Mouse (Mus musculus) heart, embryonic 11.5 days (tissue): ENCODE results near the gene Klhl22. TPM values are rescaled to one million over a fixed set of nuclear protein-coding genes. Genes with fewer than 3 reads are reported as not detected.
"Not testable (repeated sequence)": the region's sequence is repeated elsewhere in the genome, so short reads cannot be mapped to it uniquely, and the experiment has no call there.

ENCODE experiments used
- ATAC-seq: fragments of 200-750 bp; cut with Nextera tagmentation; replicated peaks from 2 replicates; pipeline ENCODE4 v1.8.0; 2017; ENCODE audit warnings: moderate library complexity; ENCODE audit not compliant: insufficient number of reproducible peaks, low FRiP score, low TSS enrichment
- H3K27ac ChIP-seq: fragments of 300-500 bp; sonication (generic); 2 replicates; pipeline ENCODE4 v1.5.1; 2014; ENCODE audit warnings: mild to moderate bottlenecking, low read depth, low read length
- H3K27me3 ChIP-seq: fragments of 300-500 bp; sonication (generic); 2 replicates; pipeline ENCODE4 v1.6.1; 2014; ENCODE audit warnings: mild to moderate bottlenecking, low read length, mixed read lengths; ENCODE audit not compliant: control insufficient read depth, insufficient read depth
- H3K36me3 ChIP-seq: fragments of 300-500 bp; sonication (generic); 2 replicates; pipeline ENCODE4 v1.6.1; 2014; ENCODE audit warnings: mild to moderate bottlenecking, low read length, moderate library complexity, mixed read lengths; ENCODE audit not compliant: control insufficient read depth, insufficient read depth
- H3K4me1 ChIP-seq: fragments of 300-500 bp; sonication (generic); 2 replicates; pipeline ENCODE4 v1.6.1; 2014; ENCODE audit warnings: low read length; ENCODE audit not compliant: control insufficient read depth, insufficient read depth
- H3K4me2 ChIP-seq: fragments of 300-500 bp; sonication (generic); 2 replicates; pipeline ENCODE4 v1.6.1; 2014; ENCODE audit warnings: mild to moderate bottlenecking, moderate library complexity
- H3K4me3 ChIP-seq: fragments of 300-500 bp; sonication (generic); 2 replicates; pipeline ENCODE4 v1.5.1; 2014; ENCODE audit warnings: low read depth, low read length
- H3K9ac ChIP-seq: fragments of 300-500 bp; sonication (generic); 2 replicates; pipeline ENCODE4 v1.6.1; 2014; ENCODE audit warnings: mild to moderate bottlenecking, low read depth, low read length, moderate library complexity
- H3K9me3 ChIP-seq: fragments of 300-500 bp; sonication (generic); replicated peaks from 2 replicates; pipeline ENCODE4 v1.6.1; 2016; ENCODE audit warnings: low read length; ENCODE audit not compliant: control insufficient read depth
- WGBS: fragments of 180-500 bp; shearing (Covaris S2); extraction: QIAGEN DNeasy Blood & Tissue Kit; methylation state at CpG from one replicate; pipeline ENCODE4 v1.1.7; 2014; ENCODE audit not compliant: insufficient replicate concordance; 5-methylcytosine and 5-hydroxymethylcytosine counted together
- polyA plus RNA-seq: library from polyadenylated mRNA; unstranded; fragments of >200 nt; fragmentation: Nextera tagmentation; extraction: Ambion mirVana; gene quantifications from 2 replicates; pipeline ENCODE4 v1.2.1, GENCODE M21; 2014

Klhl22 gene
- polyA plus RNA-seq, 1 experiment from 2014 or later = 43.2 TPM

DNA sequence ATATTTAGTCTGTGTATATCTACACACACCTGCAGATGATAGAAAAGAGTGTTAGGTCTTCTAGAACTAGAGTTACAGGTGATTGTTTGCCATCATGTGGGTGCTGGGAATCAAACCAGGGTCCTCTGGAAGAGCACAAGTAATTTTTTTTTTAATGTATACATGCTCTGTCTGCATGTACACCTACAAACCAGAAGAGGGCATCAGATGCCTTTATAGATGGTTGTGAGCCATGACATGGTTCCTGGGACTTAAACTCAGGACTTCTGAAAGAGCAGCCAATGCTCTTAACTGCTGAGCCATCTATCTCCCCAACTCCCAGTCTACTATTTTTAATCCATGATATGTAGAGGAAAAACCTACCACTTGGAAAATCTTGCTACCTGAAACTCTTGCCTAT, 29.4 kb upstream of the Klhl22 start:
- Histone ChIP-seq H3K4me3 (no peak overlapping the region), H3K36me3 (no peaks in the 10 kb centered on the region)
- ATAC-seq = no peak

DNA sequence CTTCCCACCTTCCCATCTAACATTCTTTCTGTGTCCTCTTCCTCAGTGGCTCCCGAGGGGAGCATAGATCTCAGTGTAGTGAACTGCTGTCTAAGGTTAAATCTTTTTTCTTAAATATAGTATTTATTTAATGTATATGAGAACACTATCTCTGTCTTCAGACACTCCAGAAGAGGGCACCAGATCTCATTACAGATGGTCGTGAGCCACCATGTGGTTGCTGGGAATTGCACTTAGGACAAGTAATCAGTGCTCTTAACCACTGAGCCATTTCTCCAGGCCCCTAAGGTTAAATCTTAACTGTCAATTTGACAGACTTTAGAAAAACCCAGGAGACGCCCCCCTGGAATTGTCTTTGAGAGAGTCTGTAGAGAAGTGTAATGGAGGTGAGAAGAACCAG, 27.4 kb upstream of the Klhl22 start:
- Histone ChIP-seq H3K36me3 (no peaks in the 10 kb centered on the region), H3K4me3 (no peak overlapping the region), H3K4me2 (no peak overlapping the region), H3K4me1 (peaks cover 2% of the 10 kb centered on the region), H3K9ac (no peak overlapping the region), H3K27ac (no peak overlapping the region), H3K27me3 (no peaks in the 10 kb centered on the region), H3K9me3 (no peaks in the 10 kb centered on the region)
- no peak for ATAC-seq
- 28% methylated on average over 3 of the region's 3 CpGs for WGBS

More for the DNA sequence above, 29.4 kb upstream of the Klhl22 start:
- Histone ChIP-seq H3K27ac (no peak overlapping the region), H3K4me1 (peaks cover 6% of the 10 kb centered on the region), H3K4me2 (no peak overlapping the region), H3K27me3 (no peaks in the 10 kb centered on the region), H3K9ac (no peak overlapping the region), H3K9me3 (no peaks in the 10 kb centered on the region)

DNA sequence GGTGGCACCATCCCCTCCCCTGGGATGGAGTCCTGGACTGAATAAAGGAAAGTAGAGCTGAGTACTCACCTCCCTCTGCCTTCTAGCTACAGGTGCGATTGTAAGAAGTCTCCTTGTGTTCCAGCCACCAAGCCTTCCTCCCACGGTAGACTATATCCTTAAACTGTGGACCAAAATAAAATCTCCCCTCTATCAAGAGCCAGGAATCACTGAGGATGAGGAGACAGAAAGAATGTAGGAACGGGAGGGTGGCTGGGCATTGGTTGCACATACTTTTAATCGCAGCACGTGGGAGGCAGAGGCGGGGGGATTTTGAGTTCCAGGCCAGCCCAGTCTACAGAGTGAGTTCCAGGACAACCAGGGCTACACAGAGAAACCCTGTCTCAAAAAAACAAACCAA, 27.0 kb upstream of the Klhl22 start:
- Histone ChIP-seq H3K9ac (no peak overlapping the region), H3K9me3 (no peaks in the 10 kb centered on the region), H3K27ac (no peak overlapping the region), H3K4me3 (no peak overlapping the region), H3K36me3 (no peaks in the 10 kb centered on the region), H3K27me3 (no peaks in the 10 kb centered on the region), H3K4me2 (no peak overlapping the region), H3K4me1 (no peaks in the 10 kb centered on the region; the same call in 1 of the 2 replicates)
- ATAC-seq = no peak
- 59% methylated on average over 6 of the region's 6 CpGs for WGBS

DNA sequence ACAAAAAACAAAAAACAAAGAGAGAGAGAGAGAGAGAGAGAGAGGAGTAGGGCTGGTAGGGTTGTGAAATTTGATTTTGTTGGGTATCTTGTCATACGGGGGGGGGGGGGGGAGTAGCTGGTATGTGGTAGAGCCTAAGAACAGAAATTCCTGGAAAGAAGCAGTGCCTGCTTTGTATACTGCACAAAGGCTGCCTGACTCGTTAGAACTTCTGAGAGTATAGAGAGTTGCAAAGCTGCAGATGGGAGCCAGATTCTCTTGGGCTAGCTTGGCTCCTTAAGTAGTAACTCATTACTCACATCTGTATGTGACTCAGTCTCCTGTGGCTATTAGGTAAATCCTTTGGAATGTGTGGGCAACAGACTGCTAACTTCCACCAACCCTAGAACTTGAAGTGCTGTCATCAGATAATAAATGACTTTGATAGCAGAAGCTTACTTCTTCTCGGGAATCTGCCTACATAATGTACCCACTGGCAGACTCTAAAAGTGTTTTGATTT, 26.5 kb upstream of the Klhl22 start, which contains the start of gene Med15:
Gene Med15, minus strand, starts transcription at position 51 of the 500 bp plus-strand sequence.
- H3K4me3 ChIP-seq = no peak within 1 kb of the TSS
- H3K4me2 ChIP-seq = no peak within 1 kb of the TSS
- WGBS = 37% methylated on average over 3 of the region's 3 CpGs
- H3K9ac ChIP-seq = no peak within 1 kb of the TSS
- H3K9me3 ChIP-seq = no peaks in the 10 kb centered on the region
- no peak within 1 kb of the TSS for H3K27ac ChIP-seq
- no peaks in the 10 kb centered on the region for H3K36me3 ChIP-seq
- no peaks in the 10 kb centered on the region; the same call in 1 of the 2 replicates for H3K4me1 ChIP-seq
- no peak for ATAC-seq
- H3K27me3 ChIP-seq = no peaks in the 10 kb centered on the region

DNA sequence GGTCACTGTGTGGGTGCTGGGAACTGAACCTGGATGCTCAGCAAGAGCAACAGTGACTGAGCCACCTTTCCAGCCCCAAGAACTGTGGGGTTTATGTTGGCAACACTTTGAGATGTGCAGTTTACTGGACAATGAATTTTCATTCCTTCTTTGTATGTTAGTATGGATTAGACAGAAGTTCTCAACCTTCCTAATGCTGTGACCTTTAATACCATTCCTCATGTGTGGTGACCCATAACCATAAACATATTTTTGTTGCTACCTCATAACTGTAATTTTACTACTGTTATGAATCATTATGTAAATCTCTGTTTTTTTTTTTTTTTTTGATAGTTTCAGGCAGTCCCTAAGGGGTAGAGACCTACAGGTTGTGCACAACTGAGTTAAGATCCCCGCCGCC, 25.8 kb upstream of the Klhl22 start:
- no peak overlapping the region for H3K27ac ChIP-seq
- ATAC-seq = no peak
- H3K4me3 ChIP-seq = peak overlapping the region; percentile 32
- peak overlapping the region; percentile 58 for H3K4me2 ChIP-seq
- no peaks in the 10 kb centered on the region; the same call in 1 of the 2 replicates for H3K4me1 ChIP-seq
- WGBS = 48% methylated on average over 2 of the region's 2 CpGs
- no peaks in the 10 kb centered on the region for H3K27me3 ChIP-seq
- no peaks in the 10 kb centered on the region for H3K9me3 ChIP-seq
- peak overlapping the region; percentile 39; the same call in 1 of the 2 replicates for H3K9ac ChIP-seq
- no peaks in the 10 kb centered on the region for H3K36me3 ChIP-seq

DNA sequence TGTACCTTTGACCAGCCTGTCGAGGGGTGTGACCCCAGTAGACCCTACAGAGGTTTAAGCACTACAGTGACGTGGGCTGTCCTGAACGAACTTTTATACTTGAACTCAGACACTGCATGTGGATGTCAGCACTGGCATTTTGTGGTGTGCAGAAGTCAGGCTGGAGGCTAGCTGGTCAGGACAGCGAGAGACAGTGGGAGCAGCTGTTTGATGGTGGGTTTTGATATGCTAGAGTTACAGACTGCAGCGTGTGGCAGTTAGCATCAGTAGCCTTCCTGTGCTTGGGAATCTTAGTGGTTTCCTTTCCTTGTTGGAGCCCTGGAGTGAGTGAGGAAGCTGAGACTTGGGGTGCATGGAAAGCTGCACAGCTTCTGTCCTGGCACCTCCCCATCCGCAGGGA, 24.5 kb upstream of the Klhl22 start:
- not testable (repeated sequence) for H3K9ac ChIP-seq, ATAC-seq
- WGBS = 80% methylated on average over 6 of the region's 6 CpGs

DNA sequence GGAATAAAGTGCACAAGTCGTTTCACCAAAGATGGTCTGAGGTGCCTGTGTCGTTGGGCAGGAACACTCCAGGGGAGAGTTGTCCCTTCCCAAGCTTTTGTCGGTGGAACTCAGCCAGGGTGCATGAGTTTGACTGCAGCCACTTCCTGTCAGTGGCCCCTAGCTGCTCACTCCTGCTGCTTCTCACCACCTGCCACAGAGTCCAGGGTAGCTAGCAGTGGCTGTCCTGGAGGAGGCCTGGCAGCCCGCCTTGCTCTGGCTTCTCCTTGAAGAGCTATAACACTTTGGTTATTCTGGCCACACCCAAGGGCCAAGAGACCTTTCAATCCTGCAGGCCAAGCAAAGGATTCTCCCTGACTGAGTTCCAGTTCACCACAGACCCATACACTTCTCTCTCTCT, 23.3 kb upstream of the Klhl22 start:
- H3K4me2 ChIP-seq = no peak overlapping the region
- no peaks in the 10 kb centered on the region for H3K9me3 ChIP-seq
- no peak overlapping the region for H3K27ac ChIP-seq
- no peak for ATAC-seq
- no peaks in the 10 kb centered on the region for H3K27me3 ChIP-seq
- H3K4me1 ChIP-seq = no peaks in the 10 kb centered on the region; the same call in 1 of the 2 replicates
- no peak overlapping the region for H3K9ac ChIP-seq
- H3K4me3 ChIP-seq = no peak overlapping the region
- no peaks in the 10 kb centered on the region for H3K36me3 ChIP-seq
- WGBS = 50% methylated on average over 4 of the region's 4 CpGs

More for the DNA sequence above, 24.5 kb upstream of the Klhl22 start:
- not testable (repeated sequence) for H3K4me3 ChIP-seq, H3K4me1 ChIP-seq, H3K9me3 ChIP-seq, H3K27me3 ChIP-seq, H3K4me2 ChIP-seq, H3K36me3 ChIP-seq, H3K27ac ChIP-seq

DNA sequence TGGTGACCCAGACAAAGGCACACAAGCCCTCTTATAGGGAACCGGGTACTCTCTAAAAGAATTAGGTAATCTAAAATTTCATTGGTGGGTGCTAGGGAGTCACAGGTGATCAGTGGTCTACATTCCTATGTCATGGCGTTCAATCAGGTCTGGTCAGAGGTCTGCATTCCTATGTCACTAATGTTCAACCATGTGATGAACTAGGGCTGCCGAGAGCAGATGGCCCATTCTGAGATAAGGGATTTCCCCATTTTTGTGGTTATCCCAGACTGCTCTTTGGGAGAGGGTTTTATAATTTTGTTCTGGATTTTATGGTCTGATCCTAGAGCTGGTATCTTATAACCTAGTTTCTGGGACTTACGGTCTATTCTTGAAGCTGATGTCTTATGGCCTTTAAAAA, 19.3 kb upstream of the Klhl22 start:
- Histone ChIP-seq H3K9ac (no peak overlapping the region), H3K4me1 (no peaks in the 10 kb centered on the region), H3K4me2 (no peak overlapping the region), H3K27ac (no peak overlapping the region), H3K36me3 (no peaks in the 10 kb centered on the region), H3K4me3 (no peak overlapping the region), H3K9me3 (peaks cover under 1% of the 10 kb centered on the region; the same call in 1 of the 2 replicates), H3K27me3 (no peaks in the 10 kb centered on the region)
- 71% methylated on average over 4 of the region's 4 CpGs for WGBS
- no peak for ATAC-seq

DNA sequence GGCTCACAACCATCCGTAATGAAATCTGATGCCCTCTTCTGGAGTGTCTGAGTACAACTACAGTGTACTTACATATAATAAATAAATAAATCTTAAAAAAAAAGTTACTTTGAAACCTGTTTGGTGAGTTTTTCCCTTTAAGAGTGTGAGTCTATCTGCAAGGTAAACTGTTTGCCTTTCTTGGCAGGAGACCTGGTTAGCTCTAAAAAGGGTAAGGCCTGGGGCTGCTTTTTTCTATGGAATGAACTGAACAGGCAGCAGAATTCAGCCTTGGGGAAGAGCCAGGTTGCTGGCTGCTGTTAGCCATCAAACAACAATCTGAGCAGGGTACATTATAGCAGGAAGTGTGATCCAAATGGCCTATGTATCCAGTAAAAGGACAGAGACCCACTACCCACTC, 16.6 kb upstream of the Klhl22 start:
- no peak for ATAC-seq
- no peaks in the 10 kb centered on the region for H3K27me3 ChIP-seq
- no peak overlapping the region for H3K9ac ChIP-seq
- no peaks in the 10 kb centered on the region for H3K4me1 ChIP-seq
- H3K4me2 ChIP-seq = no peak overlapping the region
- 73% methylated on average over 1 of the region's 1 CpGs for WGBS
- no peak overlapping the region for H3K4me3 ChIP-seq
- H3K27ac ChIP-seq = no peak overlapping the region
- H3K36me3 ChIP-seq = no peaks in the 10 kb centered on the region
- H3K9me3 ChIP-seq = peaks cover 2% of the 10 kb centered on the region; the same call in 1 of the 2 replicates
